Mouse (Mus musculus): Measurements from ENCODE around the gene S100pbp. TPM values are rescaled to one million over a fixed set of nuclear protein-coding genes. Genes with fewer than 3 reads are reported as not detected.

The S100pbp gene
- polyA plus RNA-seq (2012; rRNA removed): 7.0 and 8.4 TPM in 2 replicates

GRCm38 (mm10) chr4:129189542-129190519 lies at the start of gene S100pbp, which contains the start of gene Yars:
TSS of gene S100pbp (minus strand) at chr4:129189727.
TSS of gene Yars (plus strand) at chr4:129189760.

GRCm38 (mm10) chr4:129136579-129137391 lies 52.7 kb downstream of the S100pbp start, which contains the start of gene Fndc5:
TSS of gene Fndc5 (plus strand) at chr4:129136999.

GRCm38 (mm10) chr4:129121569-129122086 lies 67.9 kb downstream of the S100pbp start, which contains the start of gene Hpca:
TSS of gene Hpca (minus strand) at chr4:129122036.

GRCm38 (mm10) chr4:129105356-129105755 lies 84.2 kb downstream of the S100pbp start, which contains the start of gene Tmem54:
TSS of gene Tmem54 (plus strand) at chr4:129105548.

Other genes with a start within 250 kb of the S100pbp start
- 6.8 and 6.9 TPM in 2 replicates for gene Azin2, start 227.3 kb downstream of the S100pbp start, polyA plus RNA-seq (2012; rRNA removed)
- gene Ak2, start 197.8 kb downstream of the S100pbp start, polyA plus RNA-seq (2012; rRNA removed): 84.7 and 88.1 TPM in 2 replicates
- gene Rnf19b, start 131.5 kb downstream of the S100pbp start, polyA plus RNA-seq (2012; rRNA removed): 103 and 113 TPM in 2 replicates
- 336 and 579 TPM in 2 replicates for gene Tmem54, start 84.2 kb downstream of the S100pbp start, polyA plus RNA-seq (2012; rRNA removed)
- 0.54 and 0.65 TPM in 2 replicates for gene Hpca, start 67.7 kb downstream of the S100pbp start, polyA plus RNA-seq (2012; rRNA removed)
- gene Fndc5, start 52.7 kb downstream of the S100pbp start, polyA plus RNA-seq (2012; rRNA removed): 8.6 and 9.0 TPM in 2 replicates
- gene Yars, start within 50 bp of the S100pbp start, polyA plus RNA-seq (2012; rRNA removed): 17.5 and 19.0 TPM in 2 replicates
- gene C77080, start 71.7 kb upstream of the S100pbp start, polyA plus RNA-seq (2012; rRNA removed): 206 and 217 TPM in 2 replicates
- gene Sync, start 97.9 kb upstream of the S100pbp start, polyA plus RNA-seq (2012; rRNA removed): 2.8 TPM in 2 replicates
- gene Rbbp4, start 145.6 kb upstream of the S100pbp start, polyA plus RNA-seq (2012; rRNA removed): 12.2 and 13.3 TPM in 2 replicates
- 8.0 and 8.2 TPM in 2 replicates for gene Zbtb8os, start 146.0 kb upstream of the S100pbp start, polyA plus RNA-seq (2012; rRNA removed)
- 9.0 and 13.0 TPM in 2 replicates for gene Zbtb8a, start 188.4 kb upstream of the S100pbp start, polyA plus RNA-seq (2012; rRNA removed)

Data from colon, adult 2 months (tissue).